Mouse (Mus musculus) right cerebral cortex, postnatal 25 days (tissue): ENCODE results near the gene 5730455P16Rik.
"Not testable (repeated sequence)": the region's sequence is repeated elsewhere in the genome, so short reads cannot be mapped to it uniquely, and the experiment has no call there.

ENCODE experiments used
- DNase-seq: peaks from one replicate; pipeline ENCODE4 v3.0.0; 2022

The 5730455P16Rik gene

DNA sequence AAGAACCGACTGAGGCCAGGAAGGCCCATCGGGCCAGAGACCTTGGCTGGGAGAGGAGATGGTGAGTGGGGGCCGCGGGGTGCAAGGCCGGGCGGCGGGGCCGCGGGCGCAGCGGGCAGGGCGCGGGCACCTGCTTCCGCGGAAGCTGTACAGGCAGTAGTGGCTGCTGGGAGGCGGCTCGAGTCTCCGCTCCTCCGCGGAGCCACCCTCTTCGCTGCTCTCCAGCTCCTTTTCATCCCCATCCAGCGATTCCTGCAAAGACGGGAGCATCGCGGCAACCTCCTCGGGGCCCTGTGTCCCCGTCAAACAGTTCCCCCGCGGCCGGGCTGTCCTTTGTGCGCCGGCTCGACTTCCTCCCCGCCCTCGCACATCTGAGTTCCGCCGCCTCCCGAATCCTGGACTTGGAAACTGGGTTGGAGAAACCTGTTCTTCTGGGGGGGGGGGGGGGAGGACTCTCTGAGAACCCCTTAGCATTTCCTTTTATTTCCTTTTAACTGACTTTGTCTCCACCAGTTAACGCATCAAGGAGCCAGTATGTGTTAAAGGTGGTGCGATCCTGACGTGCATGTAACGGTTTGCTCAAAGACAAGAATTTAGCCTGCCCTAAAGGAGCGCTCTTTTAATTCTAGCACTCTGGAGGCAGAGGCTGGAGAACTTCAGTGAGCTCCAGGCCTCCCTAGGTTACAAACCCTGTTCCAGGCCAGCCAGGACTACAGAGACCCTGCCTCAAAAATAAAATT is at the start of gene 5730455P16Rik:
TSS of gene 5730455P16Rik (minus strand) at position 323 of the 740 bp plus-strand sequence.
- DNase-seq = peak; percentile 86

DNA sequence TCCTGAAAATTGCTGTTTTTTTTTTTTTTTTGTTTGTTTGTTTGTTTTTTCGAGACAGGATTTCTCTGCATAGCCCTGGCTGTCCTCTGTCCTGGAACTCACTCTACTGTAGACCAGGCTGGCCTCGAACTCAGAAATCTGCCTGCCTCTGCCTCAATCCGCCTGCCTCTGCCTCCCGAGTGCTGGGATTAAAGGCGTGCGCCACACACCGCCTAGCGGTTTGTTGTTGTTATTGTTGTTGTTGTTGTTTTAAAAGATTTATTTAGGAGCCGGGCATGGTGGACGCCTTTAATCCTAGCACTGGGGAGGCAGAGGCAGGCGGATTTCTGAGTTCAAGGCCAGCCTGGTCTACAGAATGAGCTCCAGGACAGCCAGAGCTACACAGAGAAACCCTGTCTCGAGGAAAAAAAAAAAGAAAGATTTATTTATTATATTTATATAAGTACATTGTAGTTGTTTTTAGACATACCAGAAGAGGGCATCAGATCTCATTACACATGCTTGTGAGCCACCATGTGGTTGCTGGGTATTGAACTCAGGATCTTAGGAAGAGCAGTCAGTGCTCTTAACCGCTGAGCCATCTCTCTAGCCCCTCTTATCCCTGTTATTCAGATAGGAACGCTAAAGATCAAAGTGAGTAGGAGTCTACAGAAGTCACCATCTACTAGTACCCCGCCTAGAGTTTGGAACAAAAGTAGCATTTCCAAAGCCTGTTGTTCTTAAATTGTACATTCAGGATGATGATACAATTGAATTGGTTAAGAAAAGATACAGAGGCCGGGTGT is 48.4 kb upstream of the 5730455P16Rik start:
- not testable (repeated sequence) for DNase-seq

DNA sequence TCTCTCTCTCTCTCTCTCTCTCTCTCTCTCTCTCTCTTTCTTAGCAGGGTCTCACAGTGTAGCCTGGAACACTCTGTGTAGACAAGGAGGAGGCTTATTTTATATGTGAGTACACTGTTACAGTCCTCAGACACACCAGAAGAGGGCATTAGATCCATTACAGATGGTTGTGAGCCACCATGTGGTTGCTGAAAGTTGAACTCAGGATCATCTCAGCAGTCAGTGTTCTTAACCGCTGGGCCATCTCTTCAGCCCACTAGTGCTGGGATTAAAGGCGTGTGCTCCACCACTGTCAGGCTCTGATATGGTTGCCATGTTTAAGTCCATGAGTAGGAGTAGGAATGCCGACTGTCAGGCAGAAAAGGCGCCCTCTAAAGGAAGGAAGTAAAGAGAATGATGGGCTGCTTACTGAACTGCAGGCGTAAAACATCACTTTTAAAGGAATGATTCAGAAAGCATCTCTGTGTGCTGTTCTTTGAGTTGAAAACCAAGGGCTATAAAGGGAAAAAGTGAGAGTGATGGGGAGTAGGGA is 47.5 kb upstream of the 5730455P16Rik start:
- no peak for DNase-seq

DNA sequence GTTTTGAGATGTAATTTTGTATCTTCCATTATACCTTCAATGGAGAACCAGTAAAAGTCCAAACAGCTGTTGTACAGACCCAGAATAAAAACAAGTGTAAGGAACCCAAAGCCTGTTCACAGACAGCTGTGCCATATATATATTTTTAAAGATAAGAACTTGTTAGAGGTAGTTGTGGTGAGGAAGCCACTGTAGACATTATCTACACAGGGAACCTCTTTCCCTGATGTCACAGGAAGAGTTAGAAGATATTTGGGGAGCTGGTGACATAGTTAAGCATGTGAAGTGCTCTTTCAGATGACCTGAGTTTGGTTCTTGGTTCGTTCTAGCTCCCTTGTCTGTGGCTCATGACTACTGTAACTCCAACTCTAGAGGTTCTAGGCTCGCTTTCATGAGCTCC is 46.9 kb upstream of the 5730455P16Rik start:
- no peak for DNase-seq

DNA sequence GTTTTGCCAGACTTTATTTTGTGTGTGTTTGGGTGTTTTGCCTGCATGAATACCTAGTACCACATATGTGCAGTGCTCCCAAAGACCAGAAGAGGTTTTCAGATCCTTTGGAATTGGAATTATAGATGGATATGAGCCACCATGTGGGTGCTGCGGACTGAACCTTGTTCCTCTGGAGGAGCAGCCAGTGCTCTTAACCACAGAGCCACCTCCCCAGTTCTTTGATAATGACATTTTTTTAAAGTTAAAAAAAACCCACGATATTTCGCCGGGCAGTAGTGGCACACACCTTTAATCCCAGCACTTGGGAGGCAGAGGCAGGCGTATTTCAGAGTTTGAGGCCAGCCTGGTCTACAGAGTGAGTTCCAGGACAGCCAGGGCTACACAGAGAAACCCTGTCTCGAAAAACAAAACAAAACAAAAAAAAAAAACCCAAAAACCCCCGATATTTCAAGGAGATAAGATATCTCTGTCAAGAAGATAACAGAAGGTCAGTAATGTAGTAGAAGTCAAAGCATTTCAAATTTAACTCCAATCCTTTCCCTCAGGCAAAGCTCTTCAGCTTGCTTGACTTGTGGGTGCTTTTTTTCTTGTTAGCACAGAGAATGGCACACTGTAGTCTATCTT is 43.7 kb upstream of the 5730455P16Rik start:
- DNase-seq = no peak

DNA sequence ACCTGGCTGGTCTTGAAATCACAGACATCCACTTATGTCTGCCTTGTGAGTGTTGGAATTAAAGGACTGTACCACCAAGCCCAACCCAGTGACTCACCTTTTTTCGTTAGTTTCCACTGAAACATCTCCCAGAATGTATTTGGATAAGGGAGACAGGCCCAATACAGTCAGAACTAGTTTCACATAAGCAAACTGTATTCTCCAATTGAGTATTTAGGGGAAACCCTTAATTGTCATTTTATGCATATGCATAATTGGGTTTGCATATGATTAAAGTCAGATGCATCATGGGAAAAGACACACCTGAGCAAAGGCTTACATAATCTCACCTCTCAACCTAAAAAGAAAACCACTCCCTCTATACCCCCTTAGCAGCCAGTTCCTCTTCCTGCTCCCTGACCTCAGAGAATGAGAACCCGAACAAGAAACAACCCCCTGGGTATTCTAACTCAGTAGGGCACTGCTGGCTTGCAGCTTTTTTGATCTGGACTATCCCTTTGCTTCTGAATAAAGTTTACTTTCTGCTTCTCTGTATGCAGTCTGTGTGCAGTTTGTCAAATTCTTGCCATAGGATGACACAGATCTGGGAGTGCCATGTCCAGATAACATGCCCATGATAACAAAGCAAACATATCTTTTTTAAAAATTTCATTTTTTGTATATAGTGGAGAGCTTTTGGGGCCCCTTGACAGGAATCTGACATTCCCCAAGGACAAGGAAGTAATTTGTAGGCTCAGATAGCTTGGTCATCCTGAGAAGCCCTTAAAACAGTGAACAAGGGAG is 42.6 kb upstream of the 5730455P16Rik start:
- no peak for DNase-seq

- no peak for DNase-seq
Observed at GRCm38 (mm10) chr11:80419743-80420142, 41.9 kb upstream of the 5730455P16Rik start.

DNA sequence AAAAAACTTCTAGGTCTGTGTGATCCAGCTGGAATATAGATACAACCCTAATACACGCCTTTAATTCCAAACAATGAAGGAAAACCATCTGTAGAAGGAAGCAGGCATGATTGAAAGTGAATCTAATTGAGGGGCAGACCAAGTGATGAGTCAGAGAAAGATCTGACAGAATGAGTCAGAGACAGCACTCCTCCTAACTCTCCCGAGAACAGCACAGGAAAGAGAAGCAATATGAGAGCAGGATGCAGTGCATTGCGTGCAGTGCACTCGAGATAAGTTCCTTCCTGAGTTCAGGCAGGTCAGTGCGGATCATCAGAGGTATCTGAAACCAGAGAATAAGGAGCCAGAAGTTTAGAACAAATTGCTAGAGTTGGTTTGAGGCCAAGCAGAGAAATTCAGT is 39.3 kb upstream of the 5730455P16Rik start:
- no peak for DNase-seq

GRCm38 (mm10) chr11:80410377-80410776 is 32.5 kb upstream of the 5730455P16Rik start:
- no peak for DNase-seq

DNA sequence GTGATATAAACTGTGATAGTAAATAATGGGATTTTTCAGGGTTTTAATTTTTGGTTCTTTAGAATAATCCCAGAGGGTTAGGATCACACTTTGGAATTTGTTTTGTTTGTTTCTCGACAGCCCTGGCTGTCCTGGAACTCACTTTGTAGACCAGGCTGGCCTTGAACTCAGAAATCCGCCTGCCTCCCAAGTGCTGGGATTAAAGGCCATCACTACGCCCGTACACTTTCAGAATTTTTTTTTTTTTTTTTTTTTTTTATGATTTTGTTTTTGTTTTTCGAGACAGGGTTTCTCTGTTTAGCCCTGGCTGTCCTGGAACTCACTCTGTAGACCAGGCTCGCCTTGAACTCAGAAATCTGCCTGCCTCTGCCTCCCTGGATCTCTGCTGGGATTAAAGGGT is 30.0 kb upstream of the 5730455P16Rik start:
- DNase-seq = not testable (repeated sequence)

- DNase-seq = no peak
Observed at GRCm38 (mm10) chr11:80396617-80397016, 18.8 kb upstream of the 5730455P16Rik start.

- no peak for DNase-seq
Observed at GRCm38 (mm10) chr11:80395930-80396329, 18.1 kb upstream of the 5730455P16Rik start.

DNA sequence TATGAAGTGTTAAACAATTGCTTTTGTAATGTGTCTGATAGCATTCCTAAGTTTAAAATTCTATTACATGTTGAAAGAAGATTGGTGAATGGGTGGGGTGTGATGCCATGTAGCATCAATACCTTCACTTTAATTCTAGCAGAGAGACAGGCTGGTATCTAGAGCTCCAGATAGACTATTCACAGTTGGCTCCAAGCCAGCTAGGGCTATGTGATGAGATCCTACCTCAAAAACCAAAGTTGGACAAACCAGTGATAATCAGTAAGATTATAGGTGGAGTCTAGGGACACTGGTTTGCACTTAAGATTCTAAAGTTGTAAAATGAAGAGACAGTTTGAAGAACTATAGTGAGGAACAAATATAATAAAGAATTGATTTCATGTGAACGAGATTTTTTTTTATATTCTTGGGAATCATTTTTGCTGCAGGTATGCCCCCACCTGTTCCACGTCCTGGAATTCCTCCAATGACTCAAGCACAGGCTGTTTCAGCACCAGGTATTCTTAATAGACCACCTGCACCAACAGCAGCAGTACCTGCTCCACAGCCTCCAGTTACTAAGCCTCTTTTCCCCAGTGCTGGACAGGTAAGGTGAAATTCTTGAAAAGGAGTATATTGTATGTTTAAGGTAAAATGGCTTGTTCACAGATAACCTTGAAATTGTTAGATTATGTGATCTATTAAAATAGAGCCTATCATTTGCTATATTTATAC is 13.7 kb upstream of the 5730455P16Rik start:
- DNase-seq = no peak

DNA sequence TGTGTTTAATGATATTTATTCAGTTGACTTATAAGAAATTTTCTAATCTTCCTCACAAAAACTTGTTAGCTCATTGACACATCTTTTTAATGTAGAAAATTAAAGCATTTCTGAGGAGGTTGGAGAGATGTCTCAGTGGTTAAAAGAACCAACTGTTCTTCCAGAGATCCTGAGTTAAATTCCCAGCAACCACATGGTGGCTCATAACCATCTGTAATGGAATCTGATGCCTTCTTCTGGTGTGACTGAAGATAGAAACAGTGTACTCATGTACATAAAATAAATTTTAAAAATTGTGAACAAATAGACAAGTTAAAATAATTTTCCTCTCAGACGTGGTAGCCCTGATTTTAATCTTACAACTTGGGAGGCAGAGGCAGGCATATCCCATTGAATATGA is 12.1 kb upstream of the 5730455P16Rik start:
- DNase-seq = no peak

DNA sequence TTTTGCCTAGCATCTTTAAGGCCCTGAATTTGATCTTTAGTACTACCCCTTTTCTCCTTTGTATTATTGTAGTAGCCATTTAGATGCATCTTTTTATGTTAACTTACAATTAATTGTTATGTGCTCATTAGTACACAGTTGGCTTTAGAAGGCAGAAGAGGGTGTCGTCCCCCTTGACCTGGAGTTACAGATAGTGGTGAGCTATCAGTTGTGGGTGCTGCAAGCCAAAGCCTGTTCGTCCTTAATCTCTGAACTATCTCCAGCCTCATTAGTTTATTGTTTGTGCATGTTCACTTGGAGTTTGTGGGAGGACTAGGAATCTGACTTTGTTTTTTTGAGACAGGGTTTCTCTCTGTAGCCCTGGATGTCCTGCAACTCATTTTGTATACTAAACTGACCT is 9.0 kb upstream of the 5730455P16Rik start:
- DNase-seq = no peak

- DNase-seq = no peak
Observed at GRCm38 (mm10) chr11:80385055-80385454, 7.2 kb upstream of the 5730455P16Rik start.

DNA sequence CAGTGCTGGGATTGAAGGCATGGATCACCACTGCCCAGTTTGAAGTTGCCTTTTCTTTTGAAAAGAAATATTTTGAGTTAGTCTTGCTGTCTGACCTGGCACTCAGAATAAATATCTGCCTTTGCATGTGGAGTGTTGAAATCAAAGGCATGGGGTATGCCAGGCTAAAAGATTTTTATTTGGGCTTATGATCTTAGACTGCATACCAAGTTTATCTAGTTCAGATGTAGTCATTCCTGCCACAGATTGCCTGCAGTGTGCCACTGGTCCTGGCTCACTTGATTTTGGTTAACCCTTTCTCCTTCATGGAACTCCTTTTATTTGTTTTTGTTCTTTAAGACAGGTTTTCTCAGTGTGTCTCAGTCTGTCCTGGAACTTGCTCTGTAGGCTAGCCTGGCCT is 6.6 kb upstream of the 5730455P16Rik start:
- no peak for DNase-seq

DNA sequence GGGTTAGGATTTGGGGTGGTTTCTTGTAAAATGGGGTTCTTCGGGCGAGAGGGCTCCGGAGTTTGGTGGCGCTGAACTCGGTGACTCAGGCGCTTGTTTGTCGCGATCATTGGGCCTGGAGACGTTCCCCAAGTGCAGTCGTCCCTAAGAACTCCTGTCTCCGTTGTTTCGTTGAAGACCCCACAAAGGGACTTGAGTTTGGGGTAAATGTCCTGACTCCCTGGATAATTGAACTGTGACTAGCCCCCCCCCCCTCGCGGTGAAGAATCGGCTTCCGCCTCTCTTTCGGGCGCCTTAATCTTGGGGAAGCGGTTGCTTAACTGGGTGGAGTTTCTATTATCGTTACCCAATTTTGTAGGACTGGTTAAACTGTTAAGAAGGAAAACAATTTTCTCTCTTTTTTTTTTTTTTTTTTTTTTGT is 5.8 kb upstream of the 5730455P16Rik start:
- no peak for DNase-seq

DNA sequence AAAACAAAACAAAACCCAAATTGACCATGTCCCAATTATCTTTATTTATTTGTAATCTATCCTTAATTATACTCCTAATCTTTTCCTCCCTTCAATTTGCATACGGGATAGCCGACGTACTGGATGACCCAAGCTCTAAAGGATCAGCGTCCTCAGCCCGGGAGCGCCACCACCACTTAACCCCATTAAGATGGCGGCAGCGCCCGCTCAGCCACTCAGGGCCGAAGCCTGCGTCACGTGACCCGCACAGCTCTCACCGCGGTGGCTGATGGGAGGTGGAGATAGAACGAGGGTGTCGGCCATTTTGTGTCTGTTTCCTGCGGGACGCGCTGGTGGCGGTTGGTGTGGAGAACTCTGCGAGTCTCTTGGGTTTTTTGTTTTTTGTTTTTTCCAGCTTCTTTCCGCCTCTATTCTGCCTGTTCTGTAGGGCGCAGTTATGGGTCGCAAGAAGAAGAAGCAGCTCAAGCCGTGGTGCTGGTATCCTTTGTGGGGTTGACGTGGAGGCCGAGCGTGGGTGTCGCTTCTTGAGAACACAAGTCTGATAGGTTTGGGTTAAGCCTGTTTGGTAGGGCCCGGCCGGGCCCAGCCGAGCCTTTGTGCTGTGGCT is 5.3 kb upstream of the 5730455P16Rik start, which contains the start of gene Zfp207:
TSS of gene Zfp207 (plus strand) at position 261 of the 607 bp plus-strand sequence.
- peak; percentile 98 for DNase-seq

DNA sequence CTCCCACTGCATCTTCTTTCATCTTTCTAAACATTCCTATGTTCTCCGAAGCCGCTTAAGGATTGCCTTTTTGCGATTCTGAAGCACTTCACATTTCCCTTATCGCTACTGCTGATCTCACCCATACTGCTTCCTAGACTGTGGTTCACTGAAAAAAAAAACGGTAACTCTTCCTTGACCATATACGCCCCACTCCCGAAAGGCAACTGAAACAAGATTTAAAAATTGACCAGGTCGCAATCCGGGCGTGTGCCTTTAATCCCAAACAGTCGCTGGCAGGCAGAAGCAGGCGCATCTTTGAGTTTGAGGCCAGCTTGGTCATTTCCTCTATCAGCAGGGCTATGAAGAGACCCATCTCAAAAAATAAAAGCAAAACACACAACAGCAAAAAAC is 4.8 kb upstream of the 5730455P16Rik start:
- DNase-seq = peak; percentile 40

GRCm38 (mm10) chr11:80379184-80379583 is 1.4 kb upstream of the 5730455P16Rik start:
- DNase-seq = not testable (repeated sequence)
